Mouse (Mus musculus): ENCODE data around the gene 9530068E07Rik.

DNA sequence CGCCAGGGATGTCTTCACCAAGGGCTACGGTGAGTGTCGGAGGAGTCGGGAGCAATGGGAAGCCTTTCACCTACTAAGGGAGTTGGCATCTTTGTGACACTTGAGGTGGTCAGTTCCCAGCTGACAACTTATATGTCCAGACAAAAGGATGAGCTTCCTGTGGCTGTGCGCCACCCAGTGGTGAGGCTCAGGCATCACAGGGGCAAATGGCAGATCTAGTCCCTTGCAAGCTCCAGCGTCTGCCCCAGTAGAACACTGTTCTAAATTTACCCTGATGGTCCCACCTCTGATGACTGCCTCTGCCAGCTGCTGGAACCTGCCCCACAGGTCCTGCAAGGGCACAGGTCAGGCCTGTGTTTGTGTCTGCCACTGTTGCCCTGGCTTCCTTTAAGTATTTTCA is 21.9 kb upstream of the 9530068E07Rik start:
- TF ChIP-seq POLR2A (IDR thresholded peaks at IDR 0.05; ENCODE audit: borderline replicate concordance, insufficient read depth, low read length) (no peak), CTCF (IDR thresholded peaks at IDR 0.05; ENCODE audit: borderline replicate concordance, insufficient read depth, low read depth, low read length) (peak; percentile 86)

All from cerebellum, adult 2 months (tissue).